Mouse (Mus musculus): ENCODE results near the gene Sdc3.

Sdc3 gene

GRCm38 (mm10) chr4:130792376-130793179 is at the start of gene Sdc3:
Gene Sdc3 (plus strand): TSS chr4:130792537.
- DNase-seq, result peak; percentile 25 to 49

DNA sequence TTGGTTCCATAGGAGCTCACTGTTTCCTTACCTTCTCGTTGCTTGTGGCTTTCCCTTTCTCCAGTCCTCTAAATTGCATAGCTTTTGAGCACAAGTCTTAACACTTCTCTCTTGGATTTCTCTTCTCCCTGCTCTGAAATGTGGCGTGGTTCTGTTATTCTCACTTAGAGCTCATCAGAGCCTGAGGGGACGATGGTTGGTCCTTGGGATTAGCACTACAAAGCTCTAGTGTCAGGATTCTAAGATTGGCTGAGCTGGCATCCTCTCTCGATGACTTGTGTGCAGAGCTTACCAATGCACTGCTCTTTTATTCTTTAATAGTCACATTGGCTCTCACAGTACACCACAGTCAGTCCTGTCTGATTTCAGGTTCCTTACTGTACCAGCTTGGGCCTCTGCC is 48.3 kb upstream of the Sdc3 start:
- DNase-seq, result no peak

GRCm38 (mm10) chr4:130745561-130746306 is 46.6 kb upstream of the Sdc3 start:
- no peak for DNase-seq

GRCm38 (mm10) chr4:130749566-130749965 is 42.8 kb upstream of the Sdc3 start:
- no peak for DNase-seq

DNA sequence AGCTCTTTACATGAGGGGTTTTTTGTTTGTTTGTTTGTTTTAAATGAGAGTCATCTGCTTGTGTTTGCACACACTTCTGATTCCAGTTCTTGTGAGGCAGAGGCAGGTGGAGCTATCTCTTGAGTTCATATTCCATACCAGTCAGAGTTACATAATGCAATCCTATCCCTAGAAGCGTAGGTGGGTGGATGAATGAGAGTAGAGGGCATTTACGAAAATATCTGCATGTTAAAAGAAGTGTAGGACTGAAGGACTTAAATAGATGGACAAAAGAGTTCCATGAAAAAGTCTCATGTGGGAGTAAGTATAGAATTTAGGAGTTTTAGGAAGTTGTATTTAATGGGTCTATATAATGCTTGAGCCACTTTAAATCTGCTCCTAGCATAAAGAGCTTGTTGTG is 40.4 kb upstream of the Sdc3 start:
- no peak for DNase-seq

DNA sequence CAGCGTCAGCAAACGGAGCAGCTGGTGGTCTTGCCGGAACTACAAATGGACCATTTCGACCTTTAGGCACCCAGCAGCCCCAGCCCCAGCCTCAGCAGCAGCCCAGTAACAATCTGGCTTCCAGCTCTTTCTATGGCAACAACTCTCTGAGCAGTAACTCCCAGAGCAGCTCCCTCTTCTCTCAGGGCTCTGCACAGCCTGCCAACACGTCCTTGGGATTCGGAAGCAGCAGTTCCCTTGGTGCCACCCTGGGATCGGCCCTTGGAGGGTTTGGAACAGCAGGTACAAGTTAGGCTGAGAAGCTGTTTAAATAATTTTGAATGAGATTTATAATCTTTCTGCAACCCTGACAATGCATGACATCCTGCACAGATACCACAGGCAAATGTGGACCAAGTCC is 39.7 kb upstream of the Sdc3 start:
- DNase-seq, result no peak

DNA sequence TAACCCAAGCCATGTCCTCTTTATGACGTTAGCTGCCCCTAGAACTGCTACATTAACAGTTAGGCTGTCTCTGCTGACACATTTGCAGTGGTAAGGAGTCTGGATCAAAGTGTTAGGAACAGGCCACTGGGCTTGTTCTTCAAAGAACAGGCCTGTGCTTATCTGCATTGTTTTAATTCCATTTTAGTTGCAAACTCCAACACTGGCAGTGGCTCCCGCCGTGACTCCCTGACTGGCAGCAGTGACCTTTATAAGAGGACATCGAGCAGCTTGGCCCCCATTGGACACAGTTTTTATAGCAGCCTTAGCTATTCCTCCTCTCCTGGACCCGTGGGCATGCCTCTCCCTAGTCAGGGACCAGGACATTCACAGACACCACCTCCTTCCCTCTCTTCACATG is 38.6 kb upstream of the Sdc3 start:
- DNase-seq, result no peak

GRCm38 (mm10) chr4:130754776-130755175 is 37.6 kb upstream of the Sdc3 start:
- DNase-seq, result no peak

GRCm38 (mm10) chr4:130759875-130760274 is 32.5 kb upstream of the Sdc3 start:
- no peak for DNase-seq

- no peak for DNase-seq
Measured at GRCm38 (mm10) chr4:130761809-130762208, 30.5 kb upstream of the Sdc3 start.

GRCm38 (mm10) chr4:130765399-130766160 is 26.8 kb upstream of the Sdc3 start:
- no peak for DNase-seq

- no peak for DNase-seq
Measured at GRCm38 (mm10) chr4:130766387-130766786, 25.9 kb upstream of the Sdc3 start.

GRCm38 (mm10) chr4:130766926-130767325 is 25.4 kb upstream of the Sdc3 start:
- DNase-seq, result no peak

- no peak for DNase-seq
Measured at GRCm38 (mm10) chr4:130773899-130774298, 18.4 kb upstream of the Sdc3 start.

- DNase-seq, result peak; percentile 61 to 72
Measured at GRCm38 (mm10) chr4:130774822-130775221, 17.5 kb upstream of the Sdc3 start.

DNA sequence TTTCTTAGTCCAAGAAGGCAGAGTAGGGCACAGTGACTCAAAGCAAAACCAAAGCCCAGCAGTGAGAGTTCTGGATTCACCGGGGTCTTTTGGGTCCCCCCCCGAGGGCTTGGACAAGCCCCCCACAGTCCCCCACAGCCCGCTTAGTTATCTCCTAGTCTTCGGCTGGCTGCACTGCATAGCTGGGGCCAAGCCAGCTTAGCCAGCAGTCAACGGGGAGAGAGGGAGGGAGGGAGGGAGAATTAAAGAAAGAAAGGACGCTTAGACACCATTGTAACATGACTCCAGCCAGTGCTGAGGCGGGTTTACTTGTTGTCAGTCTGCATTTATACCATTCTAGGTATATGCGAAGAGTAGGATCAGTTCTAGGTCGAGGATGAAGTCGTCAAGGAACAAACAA is 14.7 kb upstream of the Sdc3 start:
- no peak for DNase-seq

DNA sequence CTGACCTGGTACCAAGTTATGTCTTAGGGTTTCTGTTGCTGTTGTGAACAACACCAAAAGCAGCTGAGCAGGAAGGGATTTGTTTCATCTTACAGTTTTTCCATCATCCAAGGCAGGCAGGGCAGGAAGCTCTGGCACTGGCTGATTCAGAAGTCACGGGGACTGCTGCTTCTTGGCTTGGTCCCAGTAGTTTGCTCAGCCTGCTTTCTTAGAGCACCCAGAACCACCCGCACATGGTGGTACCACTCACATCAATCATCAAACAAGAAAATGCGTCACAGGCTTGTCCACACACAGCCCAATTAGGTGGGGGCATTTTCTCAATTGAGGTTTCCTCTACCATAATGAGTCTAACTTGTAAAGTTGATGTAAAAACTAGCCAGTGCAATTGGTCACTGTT is 13.3 kb upstream of the Sdc3 start:
- no peak for DNase-seq

DNA sequence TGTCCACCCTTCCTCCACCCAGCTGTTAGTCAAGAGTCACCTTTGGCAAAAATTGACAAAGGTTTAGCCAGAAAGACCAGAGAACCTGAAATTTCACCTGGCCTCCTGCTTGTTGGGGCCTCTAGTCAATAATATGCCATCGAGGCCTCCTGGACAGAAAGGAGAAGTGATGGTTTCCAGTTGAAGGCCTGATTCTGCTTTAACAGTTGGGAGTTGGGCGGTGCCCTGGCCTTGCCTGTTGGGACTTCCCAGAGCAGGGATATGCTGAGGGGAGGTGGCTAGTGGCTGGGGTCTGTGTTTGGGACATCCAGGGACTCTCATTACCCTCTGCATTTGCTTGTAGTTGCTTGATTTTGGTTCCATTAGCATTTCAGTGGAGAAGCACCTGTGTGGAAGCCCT is 9.8 kb upstream of the Sdc3 start:
- no peak for DNase-seq

- DNase-seq, result peak; percentile 43 to 49
Measured at GRCm38 (mm10) chr4:130784755-130785154, 7.6 kb upstream of the Sdc3 start.

DNA sequence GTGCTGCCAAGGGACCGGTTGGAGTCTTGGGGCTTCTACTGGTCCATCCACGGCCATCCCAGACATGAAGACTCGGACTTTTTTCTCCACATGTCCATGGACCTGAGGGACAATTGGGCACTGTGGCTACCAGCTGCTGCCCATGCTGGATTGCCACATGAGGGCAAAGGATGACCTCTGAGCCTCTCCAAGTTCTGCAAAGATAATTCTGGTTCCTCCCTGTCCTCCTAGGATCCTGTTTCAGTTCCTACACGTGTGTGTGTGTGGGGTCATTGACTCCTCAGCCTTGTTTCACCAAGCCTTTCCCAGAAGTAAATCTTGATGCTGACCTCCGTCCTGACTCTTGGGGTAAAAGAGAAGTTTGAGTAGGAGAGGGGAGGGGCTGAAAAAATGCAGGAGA is 4.8 kb upstream of the Sdc3 start:
- DNase-seq, result no peak

GRCm38 (mm10) chr4:130790180-130790579 is 2.2 kb upstream of the Sdc3 start:
- peak; percentile 66 to 77 for DNase-seq

- DNase-seq, result no peak
Measured at GRCm38 (mm10) chr4:130791811-130792375, 444 bp upstream of the Sdc3 start.

DNA sequence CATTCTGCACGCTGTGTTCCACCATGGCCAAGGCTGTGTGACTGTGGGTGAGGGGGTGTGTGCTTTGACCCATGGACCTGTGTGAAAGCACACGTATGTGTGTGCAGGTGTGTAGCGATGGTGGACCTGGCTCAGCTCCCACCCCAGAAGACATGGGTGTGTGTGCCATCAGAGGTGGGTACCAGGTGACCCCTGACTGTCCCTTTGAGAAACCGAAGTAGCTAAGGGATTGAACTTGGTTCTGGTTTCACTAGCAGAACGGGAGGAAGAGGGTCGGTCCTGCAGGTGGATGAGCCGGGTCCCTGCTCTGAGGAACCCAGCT is 804 bp downstream of the Sdc3 start:
- DNase-seq, result no peak

Data from thymus, postnatal 36 days (tissue).